Mouse (Mus musculus): ENCODE data around the gene Krtcap2.

Krtcap2 gene

GRCm38 (mm10) chr3:89280606-89281511, 35.1 kb downstream of the Krtcap2 start, which contains the start of gene Efna1:
Efna1 (minus strand) TSS chr3:89281142.
- in situ Hi-C loops (cut with MboI, MseI): loop anchor here (5.0 kb wide), 1 partner anchor 34 kb away; the partner anchor contains the start of genes Krtcap2 and Trim46

GRCm38 (mm10) chr3:89281579-89282290, 36.0 kb downstream of the Krtcap2 start:
- in situ Hi-C loops (cut with MboI, MseI): loop anchor here (5.0 kb wide), 1 partner anchor 34 kb away; the partner anchor contains the start of genes Krtcap2 and Trim46

- in situ Hi-C loops (cut with MboI, MseI): loop anchor here (5.0 kb wide), 1 partner anchor 35 kb away; the partner anchor contains the start of genes Krtcap2 and Trim46
These were observed 36.5 kb downstream of the Krtcap2 start for GRCm38 (mm10) chr3:89282291-89282643.

GRCm38 (mm10) chr3:89284261-89284660, 38.5 kb downstream of the Krtcap2 start:
- in situ Hi-C loops (cut with MboI, MseI): loop anchor here (5.0 kb wide), 1 partner anchor 37 kb away; the partner anchor contains the start of genes Krtcap2 and Trim46

GRCm38 (mm10) chr3:89285526-89285925, 39.8 kb downstream of the Krtcap2 start:
- in situ Hi-C loops (cut with MboI, MseI): no loop called here

GRCm38 (mm10) chr3:89287286-89287685, 41.5 kb downstream of the Krtcap2 start:
- in situ Hi-C loops (cut with MboI, MseI): no loop called here

- in situ Hi-C loops (cut with MboI, MseI): no loop called here
These were observed 42.8 kb downstream of the Krtcap2 start for GRCm38 (mm10) chr3:89288503-89288928.

- in situ Hi-C loops (cut with MboI, MseI): no loop called here
These were observed 46.1 kb downstream of the Krtcap2 start for GRCm38 (mm10) chr3:89291874-89292273.

- in situ Hi-C loops (cut with MboI, MseI): no loop called here
These were observed 46.5 kb downstream of the Krtcap2 start for GRCm38 (mm10) chr3:89292303-89292702.

- in situ Hi-C loops (cut with MboI, MseI): no loop called here
These were observed 47.6 kb downstream of the Krtcap2 start for GRCm38 (mm10) chr3:89293247-89293918.

GRCm38 (mm10) chr3:89294195-89294594, 48.4 kb downstream of the Krtcap2 start:
- in situ Hi-C loops (cut with MboI, MseI): no loop called here

GRCm38 (mm10) chr3:89295685-89296230, 50.0 kb downstream of the Krtcap2 start:
- in situ Hi-C loops (cut with MboI, MseI): no loop called here

GRCm38 (mm10) chr3:89296761-89297396, 51.1 kb downstream of the Krtcap2 start:
- in situ Hi-C loops (cut with MboI, MseI): no loop called here

GRCm38 (mm10) chr3:89298908-89299307, 53.1 kb downstream of the Krtcap2 start:
- in situ Hi-C loops (cut with MboI, MseI): no loop called here

GRCm38 (mm10) chr3:89299499-89299898, 53.7 kb downstream of the Krtcap2 start:
- in situ Hi-C loops (cut with MboI, MseI): no loop called here

Measured in T-helper 1 cell (primary cell).